Mouse (Mus musculus) gonadal fat pad, adult 2 months (tissue): ENCODE measurements at regions not wholly inside any gene's neighbourhood (a gene's known extent, or its start where the extent isn't known, plus 50 kb on each side); places are given as distances from the start of the nearest gene placed in this dataset.

ENCODE experiments used
- DNase-seq: peaks from one replicate; pipeline ENCODE4 v3.0.0-alpha.2; 2012; ENCODE audit warnings: low read depth

- no peak for DNase-seq
These were observed 142.2 kb downstream of the Gm11146 start for GRCm38 (mm10) chr16:77459651-77460050.

GRCm38 (mm10) chr16:77444647-77445046 lies 157.2 kb downstream of the Gm11146 start:
- no peak for DNase-seq

GRCm38 (mm10) chr16:77444006-77444405 lies 157.9 kb downstream of the Gm11146 start:
- peak; percentile 68 for DNase-seq

- no peak for DNase-seq
These were observed 158.6 kb downstream of the Gm11146 start for GRCm38 (mm10) chr16:77443318-77443717.

GRCm38 (mm10) chr16:77442866-77443265 lies 159.0 kb downstream of the Gm11146 start:
- no peak for DNase-seq

GRCm38 (mm10) chr16:77431345-77431744 lies 170.5 kb downstream of the Gm11146 start:
- no peak for DNase-seq

GRCm38 (mm10) chr16:77422385-77423363 lies 179.2 kb downstream of the Gm11146 start:
- no peak for DNase-seq

- no peak for DNase-seq
These were observed 180.3 kb downstream of the Gm11146 start for GRCm38 (mm10) chr16:77421591-77422024.

GRCm38 (mm10) chr16:77421001-77421400 lies 180.9 kb downstream of the Gm11146 start:
- no peak for DNase-seq

GRCm38 (mm10) chr16:77420136-77420860 lies 181.6 kb downstream of the Gm11146 start:
- no peak for DNase-seq

- no peak for DNase-seq
These were observed 182.7 kb downstream of the Gm11146 start for GRCm38 (mm10) chr16:77419116-77419735.

- no peak for DNase-seq
These were observed 183.4 kb downstream of the Gm11146 start for GRCm38 (mm10) chr16:77418486-77418885.

- DNase-seq: peak; percentile 45
These were observed 184.1 kb downstream of the Gm11146 start for GRCm38 (mm10) chr16:77417791-77418190.

GRCm38 (mm10) chr16:77414562-77414961 lies 187.3 kb downstream of the Gm11146 start:
- no peak for DNase-seq

- no peak for DNase-seq
These were observed 192.7 kb downstream of the Gm11146 start for GRCm38 (mm10) chr16:77409168-77409567.

- no peak for DNase-seq
These were observed 194.9 kb downstream of the Gm11146 start for GRCm38 (mm10) chr16:77406999-77407398.

- DNase-seq: no peak
These were observed 196.0 kb downstream of the Gm11146 start for GRCm38 (mm10) chr16:77405859-77406258.

GRCm38 (mm10) chr16:77405181-77405818 lies 196.6 kb downstream of the Gm11146 start:
- no peak for DNase-seq

GRCm38 (mm10) chr16:77402711-77403280 lies 199.1 kb downstream of the Gm11146 start:
- DNase-seq: no peak

- no peak for DNase-seq
These were observed 200.5 kb downstream of the Gm11146 start for GRCm38 (mm10) chr16:77401185-77401943.
